Mouse (Mus musculus) CH12.LX (cell line): ENCODE measurements around the gene Dynll1.

Experiments used
- CTCF ChIP-seq, 2 experiments: IDR thresholded peaks in 1 of 2; conservative IDR thresholded peaks in 1 of 2; 2 replicates each; pipeline ENCODE4 v1.5.1; 2011 to 2012; ENCODE audit warnings: low read depth in 2 of 2, low read length in 2 of 2, improper control_type of control experiment in 1 of 2, inconsistent platforms in 1 of 2, mild to moderate bottlenecking in 1 of 2, moderate library complexity in 1 of 2
- EP300 ChIP-seq: IDR thresholded peaks from 2 replicates; pipeline ENCODE4 v1.6.1; 2011; ENCODE audit warnings: low read length, improper control_type of control experiment
- HCFC1 ChIP-seq: IDR thresholded peaks from 2 replicates; pipeline ENCODE4 v1.6.1; 2012; ENCODE audit warnings: low read depth, mild to moderate bottlenecking, inconsistent platforms, low read length, improper control_type of control experiment
- POLR2A ChIP-seq: IDR thresholded peaks from 2 replicates; pipeline ENCODE4 v1.6.1; 2011; ENCODE audit warnings: low read depth, mild to moderate bottlenecking, improper control_type of control experiment, low read length
- RCOR1 ChIP-seq: conservative IDR thresholded peaks from 2 replicates; pipeline ENCODE4 v1.6.1; 2012; ENCODE audit warnings: low read depth, mild to moderate bottlenecking, inconsistent platforms, low read length, improper control_type of control experiment
- TBP ChIP-seq: conservative IDR thresholded peaks from 2 replicates; pipeline ENCODE4 v1.6.1; 2011; ENCODE audit warnings: low read depth, low read length, improper control_type of control experiment

DNA sequence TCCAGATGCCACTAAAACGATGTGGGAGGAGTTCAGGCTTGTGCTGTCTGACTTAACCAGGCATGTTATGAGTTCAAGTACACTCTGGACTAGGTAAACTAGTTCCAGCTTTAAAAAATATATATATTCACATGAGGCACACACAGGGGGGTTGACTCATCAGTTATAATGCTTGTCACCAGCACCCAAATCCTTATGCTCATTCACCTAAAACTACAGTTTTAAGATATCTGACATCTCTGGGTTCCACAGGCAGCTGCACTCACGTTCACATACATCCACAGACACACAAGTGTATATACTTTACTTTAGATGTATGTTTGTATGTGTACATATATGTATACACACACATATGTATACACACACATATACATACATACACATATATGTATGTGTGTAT is 22.0 kb downstream of the Dynll1 start:
- TF ChIP-seq POLR2A, result no peak
- TF ChIP-seq EP300, result no peak
- no peak for TF ChIP-seq TBP
- no peak for TF ChIP-seq RCOR1
- no peak for TF ChIP-seq HCFC1
- no peak for TF ChIP-seq CTCF (conservative IDR thresholded peaks at IDR 0.05 in 1 of 2, IDR thresholded peaks at IDR 0.05 in 1 of 2; ENCODE audit: low read depth in 2 of 2, low read length in 2 of 2)
